Mouse (Mus musculus) spleen, adult 18-20 months (tissue): Measurements from ENCODE around the gene Gm8251.
"Not testable (repeated sequence)": the region's sequence is repeated elsewhere in the genome, so short reads cannot be mapped to it uniquely, and the experiment has no call there.

ENCODE experiments used
- DNase-seq, 2 experiments: peaks; one replicate each; pipeline ENCODE4 v3.0.0; 2022; ENCODE audit warnings: mixed read lengths in 2 of 2

Gm8251 gene

GRCm38 (mm10) chr1:44061836-44062235 lies at the start of gene Gm8251:
Gene Gm8251 (minus strand): TSS chr1:44061936.
- no peak for DNase-seq

- DNase-seq, result no peak
Observed at GRCm38 (mm10) chr1:44102939-44103338, 41.2 kb upstream of the Gm8251 start.

GRCm38 (mm10) chr1:44102259-44102717 lies 40.6 kb upstream of the Gm8251 start, which contains the start of gene Tex30:
Gene Tex30 (minus strand): TSS chr1:44102441.
- peak; percentile 88 to 92 for DNase-seq

- peak; percentile 26 to 46 for DNase-seq
Observed at GRCm38 (mm10) chr1:44101448-44102225, 39.9 kb upstream of the Gm8251 start.

GRCm38 (mm10) chr1:44064625-44065024 lies 2.9 kb upstream of the Gm8251 start:
- DNase-seq, result peak in 1 of 2 experiments; percentile 57

- DNase-seq, result no peak
Observed at GRCm38 (mm10) chr1:44063439-44063838, 1.7 kb upstream of the Gm8251 start.

GRCm38 (mm10) chr1:44057805-44058204 lies 3.9 kb downstream of the Gm8251 start:
- DNase-seq, result no peak

GRCm38 (mm10) chr1:44046556-44046955 lies 15.2 kb downstream of the Gm8251 start:
- no peak for DNase-seq

GRCm38 (mm10) chr1:44045689-44046088 lies 16.0 kb downstream of the Gm8251 start:
- DNase-seq, result not testable (repeated sequence)

GRCm38 (mm10) chr1:44042555-44042915 lies 19.2 kb downstream of the Gm8251 start:
- no peak for DNase-seq

- DNase-seq, result peak; percentile 50 to 58
Observed at GRCm38 (mm10) chr1:44041797-44042554, 19.8 kb downstream of the Gm8251 start.

GRCm38 (mm10) chr1:44032948-44033347 lies 28.8 kb downstream of the Gm8251 start:
- no peak for DNase-seq

- DNase-seq, result no peak
Observed at GRCm38 (mm10) chr1:44032213-44032612, 29.5 kb downstream of the Gm8251 start.

- DNase-seq, result no peak
Observed at GRCm38 (mm10) chr1:44027651-44028050, 34.1 kb downstream of the Gm8251 start.

- no peak for DNase-seq
Observed at GRCm38 (mm10) chr1:44022656-44023055, 39.1 kb downstream of the Gm8251 start.

- DNase-seq, result no peak
Observed at GRCm38 (mm10) chr1:44019934-44020333, 41.8 kb downstream of the Gm8251 start, which contains the start of gene Mettl21c. Gene Mettl21c (minus strand): TSS chr1:44020034.

- no peak for DNase-seq
Observed at GRCm38 (mm10) chr1:44015556-44015955, 46.2 kb downstream of the Gm8251 start.
